Mouse (Mus musculus): ENCODE data around the gene Osbpl7. TPM values are rescaled to one million over a fixed set of nuclear protein-coding genes. Genes with fewer than 3 reads are reported as not detected.
A peak's percentile ranks its signal among the peaks of the same experiment; 100 is the strongest.

Gene Osbpl7
- polyA plus RNA-seq, 1 experiment, result 26.5 TPM

DNA sequence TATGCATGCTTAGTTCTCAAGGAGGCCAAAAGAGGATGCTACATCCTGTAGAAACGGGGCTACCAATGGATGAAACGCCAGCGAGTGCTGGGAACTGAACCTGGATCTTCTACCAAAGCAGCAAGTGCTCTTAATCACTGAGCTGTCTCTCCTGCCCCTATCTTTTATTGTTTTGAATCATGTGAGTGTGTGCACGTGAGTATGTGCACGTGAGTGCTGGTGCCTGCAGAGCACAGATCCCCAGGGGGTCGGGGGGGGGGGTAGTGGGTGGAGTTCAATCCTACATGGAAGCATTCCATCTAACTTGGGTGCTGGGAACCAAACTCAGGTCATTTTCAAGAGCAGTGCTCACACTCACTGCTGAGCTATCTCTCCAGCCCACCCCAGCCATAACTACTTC, 35.9 kb downstream of the Osbpl7 start:
- Histone ChIP-seq H3K27ac (ENCODE audit: insufficient read depth, low read length) (no peak overlapping the region), H3K4me3 (replicated peaks; ENCODE audit: insufficient read depth, low read depth, low read length) (no peak overlapping the region), H3K27me3 (ENCODE audit: control insufficient read depth, insufficient read depth, low read length) (no peaks in the 10 kb centered on the region), H3K4me1 (ENCODE audit: control insufficient read depth, insufficient read depth, low read length) (no peaks in the 10 kb centered on the region)
- DNase-seq, result no peak
- TF ChIP-seq POLR2A (IDR thresholded peaks at IDR 0.05; ENCODE audit: borderline replicate concordance, insufficient read depth, low read length) (no peak), CTCF (IDR thresholded peaks at IDR 0.05; ENCODE audit: borderline replicate concordance, insufficient read depth, low read depth, low read length) (no peak)
- 63% methylated on average over 6 of the region's 6 CpGs for WGBS

- 50% methylated on average over 2 of the region's 2 CpGs for WGBS
Observed at GRCm38 (mm10) chr11:97094600-97094999, 44.2 kb downstream of the Osbpl7 start.

GRCm38 (mm10) chr11:97098791-97099190, 48.4 kb downstream of the Osbpl7 start:
- TF ChIP-seq CTCF (IDR thresholded peaks at IDR 0.05; ENCODE audit: borderline replicate concordance, insufficient read depth, low read depth, low read length), result no peak
- no peak for TF ChIP-seq POLR2A (IDR thresholded peaks at IDR 0.05; ENCODE audit: borderline replicate concordance, insufficient read depth, low read length)
- H3K27me3 ChIP-seq (ENCODE audit: control insufficient read depth, insufficient read depth, low read length), result peaks cover 1% of the 10 kb centered on the region; the same call in 1 of the 2 replicates
- H3K4me3 ChIP-seq (replicated peaks; ENCODE audit: insufficient read depth, low read depth, low read length), result no peak overlapping the region
- no peak overlapping the region for H3K27ac ChIP-seq (ENCODE audit: insufficient read depth, low read length)
- DNase-seq, result peak in 1 of 2 experiments; percentile 24
- H3K4me1 ChIP-seq (ENCODE audit: control insufficient read depth, insufficient read depth, low read length), result no peaks in the 10 kb centered on the region
- 16% methylated on average over 18 of the region's 18 CpGs for WGBS

More at GRCm38 (mm10) chr11:97094600-97094999, 44.2 kb downstream of the Osbpl7 start:
- DNase-seq, result no peak
- TF ChIP-seq POLR2A (IDR thresholded peaks at IDR 0.05; ENCODE audit: borderline replicate concordance, insufficient read depth, low read length) (no peak), CTCF (IDR thresholded peaks at IDR 0.05; ENCODE audit: borderline replicate concordance, insufficient read depth, low read depth, low read length) (no peak)
- peaks cover 1% of the 10 kb centered on the region; the same call in 1 of the 2 replicates for H3K27me3 ChIP-seq (ENCODE audit: control insufficient read depth, insufficient read depth, low read length)
- no peak overlapping the region for H3K27ac ChIP-seq (ENCODE audit: insufficient read depth, low read length)
- no peak overlapping the region for H3K4me3 ChIP-seq (replicated peaks; ENCODE audit: insufficient read depth, low read depth, low read length)
- H3K4me1 ChIP-seq (ENCODE audit: control insufficient read depth, insufficient read depth, low read length), result no peaks in the 10 kb centered on the region

DNA sequence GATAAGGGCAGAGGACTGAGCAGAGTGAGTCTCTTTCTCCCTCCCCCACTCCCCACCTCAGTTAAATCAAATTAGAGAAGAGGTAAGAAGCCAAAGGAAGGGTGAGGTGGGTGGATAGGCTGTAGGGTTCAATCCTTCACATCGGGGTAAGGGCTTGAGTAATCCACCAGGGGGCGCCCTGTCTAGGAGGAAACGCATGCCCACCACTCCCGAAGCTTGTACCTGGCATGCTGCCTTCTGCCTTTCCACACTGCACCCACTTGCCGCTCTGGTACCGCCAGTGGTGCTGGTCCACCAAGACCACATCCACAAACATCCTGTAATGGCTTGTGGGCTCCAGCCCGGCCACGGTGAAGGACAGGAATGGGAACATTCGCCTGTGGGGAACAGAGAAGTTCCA, 51.3 kb downstream of the Osbpl7 start:
- peak; percentile 49 to 68 for DNase-seq
- Histone ChIP-seq H3K4me1 (ENCODE audit: control insufficient read depth, insufficient read depth, low read length) (no peaks in the 10 kb centered on the region), H3K4me3 (replicated peaks; ENCODE audit: insufficient read depth, low read depth, low read length) (no peak overlapping the region), H3K27me3 (ENCODE audit: control insufficient read depth, insufficient read depth, low read length) (peaks cover 1% of the 10 kb centered on the region; the same call in 1 of the 2 replicates), H3K27ac (ENCODE audit: insufficient read depth, low read length) (no peak overlapping the region)
- TF ChIP-seq CTCF (IDR thresholded peaks at IDR 0.05; ENCODE audit: borderline replicate concordance, insufficient read depth, low read depth, low read length), result peak; percentile 72
- TF ChIP-seq POLR2A (IDR thresholded peaks at IDR 0.05; ENCODE audit: borderline replicate concordance, insufficient read depth, low read length), result no peak
- WGBS, result 17% methylated on average over 9 of the region's 9 CpGs

GRCm38 (mm10) chr11:97103163-97104090, 53.0 kb downstream of the Osbpl7 start:
- H3K4me3 ChIP-seq (replicated peaks; ENCODE audit: insufficient read depth, low read depth, low read length), result no peak overlapping the region
- 93% methylated on average over 10 of the region's 10 CpGs for WGBS
- H3K4me1 ChIP-seq (ENCODE audit: control insufficient read depth, insufficient read depth, low read length), result no peaks in the 10 kb centered on the region
- no peak for DNase-seq
- TF ChIP-seq POLR2A (IDR thresholded peaks at IDR 0.05; ENCODE audit: borderline replicate concordance, insufficient read depth, low read length) (no peak), CTCF (IDR thresholded peaks at IDR 0.05; ENCODE audit: borderline replicate concordance, insufficient read depth, low read depth, low read length) (no peak)
- H3K27ac ChIP-seq (ENCODE audit: insufficient read depth, low read length), result no peak overlapping the region
- H3K27me3 ChIP-seq (ENCODE audit: control insufficient read depth, insufficient read depth, low read length), result peaks cover 1% of the 10 kb centered on the region; the same call in 1 of the 2 replicates

GRCm38 (mm10) chr11:97104091-97104483, 53.7 kb downstream of the Osbpl7 start:
- WGBS, result 94% methylated on average over 9 of the region's 9 CpGs
- no peak overlapping the region for H3K4me3 ChIP-seq (replicated peaks; ENCODE audit: insufficient read depth, low read depth, low read length)
- H3K4me1 ChIP-seq (ENCODE audit: control insufficient read depth, insufficient read depth, low read length), result no peaks in the 10 kb centered on the region
- no peak for DNase-seq
- TF ChIP-seq CTCF (IDR thresholded peaks at IDR 0.05; ENCODE audit: borderline replicate concordance, insufficient read depth, low read depth, low read length), result no peak
- TF ChIP-seq POLR2A (IDR thresholded peaks at IDR 0.05; ENCODE audit: borderline replicate concordance, insufficient read depth, low read length), result no peak
- H3K27me3 ChIP-seq (ENCODE audit: control insufficient read depth, insufficient read depth, low read length), result no peaks in the 10 kb centered on the region
- H3K27ac ChIP-seq (ENCODE audit: insufficient read depth, low read length), result no peak overlapping the region

DNA sequence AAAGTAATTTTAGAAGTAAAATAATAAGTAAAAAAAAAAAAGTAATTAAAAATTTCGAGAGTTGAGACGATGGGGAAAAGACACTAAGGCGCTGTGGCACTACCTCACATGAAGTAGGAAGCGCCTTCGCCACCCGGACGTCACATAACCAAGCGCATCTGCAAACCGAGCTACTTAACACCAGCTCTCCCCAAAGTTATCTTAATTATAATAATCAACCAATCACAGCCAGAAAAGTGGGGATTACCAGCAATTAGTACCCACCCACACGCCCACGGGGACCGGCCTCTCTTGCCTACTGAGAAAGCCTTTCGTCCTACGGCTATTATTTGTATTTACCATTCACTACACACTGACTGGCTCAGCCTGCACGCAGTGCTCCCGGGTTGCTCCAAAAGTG, 58.5 kb downstream of the Osbpl7 start:
- no peak overlapping the region for H3K27ac ChIP-seq (ENCODE audit: insufficient read depth, low read length)
- 84% methylated on average over 16 of the region's 16 CpGs for WGBS
- H3K4me1 ChIP-seq (ENCODE audit: control insufficient read depth, insufficient read depth, low read length), result no peaks in the 10 kb centered on the region
- TF ChIP-seq POLR2A (IDR thresholded peaks at IDR 0.05; ENCODE audit: borderline replicate concordance, insufficient read depth, low read length) (no peak), CTCF (IDR thresholded peaks at IDR 0.05; ENCODE audit: borderline replicate concordance, insufficient read depth, low read depth, low read length) (no peak)
- no peak for DNase-seq
- no peak overlapping the region for H3K4me3 ChIP-seq (replicated peaks; ENCODE audit: insufficient read depth, low read depth, low read length)
- no peaks in the 10 kb centered on the region; the same call in 1 of the 2 replicates for H3K27me3 ChIP-seq (ENCODE audit: control insufficient read depth, insufficient read depth, low read length)
